Mouse (Mus musculus): ENCODE data around the gene Nepro.

The Nepro gene

GRCm38 (mm10) chr16:44724083-44724787, at the start of gene Nepro:
Gene Nepro (plus strand): TSS chr16:44724301.
- DNase-seq (ENCODE audit: low read depth), result peak; percentile 93

- DNase-seq (ENCODE audit: low read depth), result no peak
Observed at GRCm38 (mm10) chr16:44676357-44676756, 47.7 kb upstream of the Nepro start.

GRCm38 (mm10) chr16:44679082-44679481, 45.0 kb upstream of the Nepro start:
- DNase-seq (ENCODE audit: low read depth), result no peak

GRCm38 (mm10) chr16:44679503-44679971, 44.6 kb upstream of the Nepro start:
- no peak for DNase-seq (ENCODE audit: low read depth)

- DNase-seq (ENCODE audit: low read depth), result no peak
Observed at GRCm38 (mm10) chr16:44680756-44681498, 43.2 kb upstream of the Nepro start.

- DNase-seq (ENCODE audit: low read depth), result no peak
Observed at GRCm38 (mm10) chr16:44684646-44685045, 39.5 kb upstream of the Nepro start.

GRCm38 (mm10) chr16:44685401-44685800, 38.7 kb upstream of the Nepro start:
- DNase-seq (ENCODE audit: low read depth), result no peak

GRCm38 (mm10) chr16:44686991-44687718, 36.9 kb upstream of the Nepro start:
- no peak for DNase-seq (ENCODE audit: low read depth)

- peak; percentile 19 for DNase-seq (ENCODE audit: low read depth)
Observed at GRCm38 (mm10) chr16:44687719-44688420, 36.2 kb upstream of the Nepro start.

GRCm38 (mm10) chr16:44688507-44688906, 35.6 kb upstream of the Nepro start:
- no peak for DNase-seq (ENCODE audit: low read depth)

GRCm38 (mm10) chr16:44690501-44690900, 33.6 kb upstream of the Nepro start:
- DNase-seq (ENCODE audit: low read depth), result no peak

GRCm38 (mm10) chr16:44691066-44691465, 33.0 kb upstream of the Nepro start:
- DNase-seq (ENCODE audit: low read depth), result no peak

- peak; percentile 73 for DNase-seq (ENCODE audit: low read depth)
Observed at GRCm38 (mm10) chr16:44691561-44692141, 32.5 kb upstream of the Nepro start.

GRCm38 (mm10) chr16:44692541-44692940, 31.6 kb upstream of the Nepro start:
- DNase-seq (ENCODE audit: low read depth), result no peak

- DNase-seq (ENCODE audit: low read depth), result peak; percentile 25
Observed at GRCm38 (mm10) chr16:44693695-44694094, 30.4 kb upstream of the Nepro start.

GRCm38 (mm10) chr16:44695214-44695858, 28.8 kb upstream of the Nepro start:
- DNase-seq (ENCODE audit: low read depth), result no peak

GRCm38 (mm10) chr16:44695859-44696620, 28.1 kb upstream of the Nepro start:
- DNase-seq (ENCODE audit: low read depth), result no peak

GRCm38 (mm10) chr16:44697473-44698205, 26.5 kb upstream of the Nepro start:
- DNase-seq (ENCODE audit: low read depth), result no peak

- no peak for DNase-seq (ENCODE audit: low read depth)
Observed at GRCm38 (mm10) chr16:44701155-44701554, 22.9 kb upstream of the Nepro start.

- DNase-seq (ENCODE audit: low read depth), result no peak
Observed at GRCm38 (mm10) chr16:44702272-44702671, 21.8 kb upstream of the Nepro start.

Data from induced T-regulatory cell, adult 2 months (primary cell).